Mouse (Mus musculus) neural tube, embryonic 14.5 days (tissue): ENCODE data around the gene Olfr462. TPM values are rescaled to one million over a fixed set of nuclear protein-coding genes. Genes with fewer than 3 reads are reported as not detected.

Experiments used
- ATAC-seq: fragments of 200-750 bp; cut with Nextera tagmentation; 2 replicates; pipeline ENCODE4 v1.8.0; 2017; ENCODE audit warnings: low read depth, mild to moderate bottlenecking, moderate TSS enrichment, moderate library complexity
- H3K27ac ChIP-seq: fragments of 300-500 bp; sonication (generic); 2 replicates; pipeline ENCODE4 v1.5.1; 2014; ENCODE audit warnings: low read depth, mild to moderate bottlenecking, control low read depth, low read length, moderate library complexity, mixed read lengths
- H3K27me3 ChIP-seq: fragments of 300-500 bp; sonication (generic); 2 replicates; pipeline ENCODE4 v1.6.1; 2014; ENCODE audit warnings: low read length; ENCODE audit not compliant: control insufficient read depth, insufficient read depth
- H3K36me3 ChIP-seq: fragments of 300-500 bp; sonication (generic); 2 replicates; pipeline ENCODE4 v1.6.1; 2014; ENCODE audit warnings: low read length, mixed read lengths; ENCODE audit not compliant: control insufficient read depth, insufficient read depth
- H3K4me1 ChIP-seq: fragments of 300-500 bp; sonication (generic); 2 replicates; pipeline ENCODE4 v1.6.1; 2014; ENCODE audit warnings: low read length; ENCODE audit not compliant: control insufficient read depth, insufficient read depth
- H3K4me2 ChIP-seq: fragments of 300-500 bp; sonication (generic); 2 replicates; pipeline ENCODE4 v1.6.1; 2014; ENCODE audit warnings: mild to moderate bottlenecking, low read depth, low read length, control low read depth
- H3K4me3 ChIP-seq: fragments of 300-500 bp; sonication (generic); 2 replicates; pipeline ENCODE4 v1.5.1; 2014; ENCODE audit warnings: low read depth, low read length, control low read depth, mixed read lengths
- H3K9ac ChIP-seq: fragments of 300-500 bp; sonication (generic); replicated peaks from 2 replicates; pipeline ENCODE4 v1.6.1; 2014; ENCODE audit warnings: low read depth, mild to moderate bottlenecking, control low read depth, low read length, mixed read lengths
- H3K9me3 ChIP-seq: fragments of 300-500 bp; sonication (generic); 2 replicates; pipeline ENCODE4 v1.6.1; 2016; ENCODE audit warnings: low read length; ENCODE audit not compliant: control insufficient read depth
- WGBS: fragments of 180-500 bp; shearing (Covaris S2); extraction: QIAGEN DNeasy Blood & Tissue Kit; methylation state at CpG from one replicate; pipeline ENCODE4 v1.1.7; 2014; 5-methylcytosine and 5-hydroxymethylcytosine counted together
- polyA plus RNA-seq: library from polyadenylated mRNA; unstranded; fragments of >200 nt; fragmentation: Nextera tagmentation; extraction: Ambion mirVana; gene quantifications from 2 replicates; pipeline ENCODE4 v1.2.1, GENCODE M21; 2014

Olfr462 gene
- polyA plus RNA-seq, 1 experiment from 2014 or later: not detected

DNA sequence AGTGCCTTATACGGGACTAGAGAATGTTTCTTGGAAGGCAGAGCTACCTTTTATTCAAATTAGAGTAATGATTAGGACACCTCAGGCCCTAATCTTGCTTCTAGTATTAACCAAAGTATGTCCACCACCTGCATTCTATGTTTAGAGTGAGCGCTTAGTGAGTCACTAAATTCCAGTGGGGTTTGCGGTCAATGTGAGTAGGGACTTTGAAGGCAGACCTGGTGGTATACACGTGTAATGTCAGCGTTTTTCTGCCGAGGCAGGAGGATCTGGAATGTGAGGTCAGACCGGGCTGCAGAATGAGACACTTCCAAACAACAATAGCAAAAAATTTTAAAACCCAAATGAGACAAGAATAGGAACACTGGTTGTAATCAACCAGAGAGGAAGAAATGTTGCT is 37.5 kb downstream of the Olfr462 start:
- Histone ChIP-seq H3K4me3 (no peak overlapping the region), H3K9me3 (no peaks in the 10 kb centered on the region), H3K36me3 (0 out of 2 replicates have a peak, but pooled peaks cover 7% of the 10 kb centered on the region), H3K4me2 (no peak overlapping the region), H3K9ac (no peak overlapping the region), H3K4me1 (0 out of 2 replicates have a peak, but pooled peaks cover 3% of the 10 kb centered on the region), H3K27ac (no peak overlapping the region), H3K27me3 (no peaks in the 10 kb centered on the region)
- 96% methylated on average over 7 of the region's 7 CpGs for WGBS
- no peak for ATAC-seq

DNA sequence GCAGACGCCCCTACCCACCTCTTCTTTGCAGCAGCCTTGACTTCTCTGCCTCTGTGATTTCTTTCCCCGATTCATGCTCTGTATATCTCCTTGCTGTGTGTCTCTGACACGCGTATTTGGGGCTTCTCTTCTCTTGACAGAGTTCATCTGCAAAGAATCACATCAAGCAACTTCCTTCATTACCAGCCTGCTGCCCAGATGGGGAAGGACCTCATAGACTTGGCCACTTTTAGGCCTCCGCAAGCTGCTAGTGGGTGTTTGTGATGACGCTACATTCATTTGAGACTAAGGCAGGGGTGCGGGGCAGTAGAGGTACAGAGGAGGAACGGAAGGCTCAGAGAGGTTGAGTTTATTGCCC is 38.5 kb downstream of the Olfr462 start:
- no peaks in the 10 kb centered on the region for H3K9me3 ChIP-seq
- H3K4me3 ChIP-seq: peak overlapping the region; percentile 51
- peak; percentile 25; the same call in 1 of the 2 replicates for ATAC-seq
- no peaks in the 10 kb centered on the region for H3K27me3 ChIP-seq
- 0 out of 2 replicates have a peak, but pooled peaks cover 7% of the 10 kb centered on the region for H3K36me3 ChIP-seq
- H3K4me2 ChIP-seq: peak overlapping the region; percentile 63
- peak overlapping the region; percentile 43 for H3K9ac ChIP-seq
- H3K27ac ChIP-seq: peak overlapping the region; percentile 41; the same call in 1 of the 2 replicates
- 0 out of 2 replicates have a peak, but pooled peaks cover 3% of the 10 kb centered on the region for H3K4me1 ChIP-seq
- 29% methylated on average over 8 of the region's 8 CpGs for WGBS

DNA sequence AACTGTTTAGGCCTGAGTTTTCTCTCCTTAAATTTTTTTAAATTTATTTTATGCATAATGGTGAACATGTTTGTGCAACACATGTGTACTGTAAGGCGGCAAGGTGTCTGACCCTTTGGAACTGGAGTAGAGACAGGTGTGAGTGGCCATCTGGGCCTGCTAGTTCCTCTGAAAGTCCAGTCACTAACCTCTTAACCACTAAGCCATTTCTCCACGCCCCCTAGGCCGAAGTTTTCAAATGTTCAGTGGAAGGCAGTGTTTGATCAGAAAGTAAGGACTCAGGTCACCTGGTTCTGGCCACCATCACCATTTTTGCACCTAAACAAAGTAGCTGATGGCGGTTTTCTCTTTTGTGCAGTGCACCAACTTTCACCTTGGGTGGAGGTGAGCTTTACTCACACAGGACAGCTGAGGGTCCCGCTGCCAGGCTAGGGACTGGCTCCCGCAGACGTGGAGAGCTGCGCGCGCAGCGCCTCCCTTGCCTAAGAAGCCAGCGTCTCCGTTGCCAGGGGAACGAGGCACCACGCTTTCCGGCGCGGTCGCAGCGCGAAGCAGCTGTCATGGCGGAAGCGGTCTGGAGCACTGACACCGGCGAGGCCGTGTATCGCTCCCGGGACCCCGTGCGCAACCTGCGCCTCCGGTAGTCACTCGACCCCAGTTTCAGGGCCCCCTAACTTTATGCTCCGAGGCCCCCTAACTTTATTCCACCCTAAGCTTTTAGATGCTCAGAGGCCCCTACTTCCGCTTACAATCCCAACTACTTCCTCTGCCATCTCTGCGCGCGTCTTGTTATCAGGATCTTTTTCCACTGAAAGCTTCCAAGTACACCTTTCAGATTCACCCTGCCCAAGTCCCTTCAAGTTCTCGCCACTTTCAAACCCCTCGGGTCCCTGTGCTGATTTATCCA is 39.1 kb downstream of the Olfr462 start, which contains the start of gene Mks1:
TSS of gene Mks1 (plus strand) at position 526 of the 907 bp plus-strand sequence.
- peak within 1 kb of the TSS; percentile 51 for H3K4me3 ChIP-seq
- no peaks in the 10 kb centered on the region for H3K9me3 ChIP-seq
- H3K9ac ChIP-seq: peak within 1 kb of the TSS; percentile 43
- 0 out of 2 replicates have a peak, but pooled peaks cover 3% of the 10 kb centered on the region for H3K4me1 ChIP-seq
- WGBS: 5% methylated on average over 40 of the region's 40 CpGs
- no peaks in the 10 kb centered on the region for H3K27me3 ChIP-seq
- ATAC-seq: peak; percentile 98
- H3K36me3 ChIP-seq: 0 out of 2 replicates have a peak, but pooled peaks cover 2% of the 10 kb centered on the region
- H3K27ac ChIP-seq: peak within 1 kb of the TSS; percentile 41; the same call in 1 of the 2 replicates
- H3K4me2 ChIP-seq: peak within 1 kb of the TSS; percentile 63

DNA sequence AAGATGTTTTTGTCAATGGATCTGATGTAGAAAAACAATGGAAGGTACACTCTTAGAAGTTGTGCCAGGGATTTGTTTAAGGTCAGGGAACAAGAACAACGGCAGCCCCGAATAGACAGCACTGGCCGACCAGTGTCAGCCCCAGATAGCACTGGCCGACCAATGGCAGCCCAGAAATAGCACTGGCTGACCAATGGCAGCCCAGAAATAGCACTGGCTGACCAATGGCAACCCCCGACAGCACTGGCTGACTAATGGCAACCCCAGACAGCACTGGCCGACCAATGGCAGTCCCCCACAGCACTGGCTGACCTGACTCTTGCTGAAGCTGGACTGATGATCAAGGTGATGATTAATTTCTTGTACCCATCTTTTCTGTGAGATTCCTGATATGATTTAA is 44.2 kb downstream of the Olfr462 start:
- no peak for ATAC-seq
- H3K4me2 ChIP-seq: no peak overlapping the region
- H3K36me3 ChIP-seq: no peaks in the 10 kb centered on the region
- H3K4me3 ChIP-seq: no peak overlapping the region
- H3K9me3 ChIP-seq: no peaks in the 10 kb centered on the region
- H3K4me1 ChIP-seq: no peaks in the 10 kb centered on the region
- no peak overlapping the region for H3K9ac ChIP-seq
- WGBS: 70% methylated on average over 6 of the region's 6 CpGs
- no peak overlapping the region for H3K27ac ChIP-seq
- no peaks in the 10 kb centered on the region for H3K27me3 ChIP-seq

DNA sequence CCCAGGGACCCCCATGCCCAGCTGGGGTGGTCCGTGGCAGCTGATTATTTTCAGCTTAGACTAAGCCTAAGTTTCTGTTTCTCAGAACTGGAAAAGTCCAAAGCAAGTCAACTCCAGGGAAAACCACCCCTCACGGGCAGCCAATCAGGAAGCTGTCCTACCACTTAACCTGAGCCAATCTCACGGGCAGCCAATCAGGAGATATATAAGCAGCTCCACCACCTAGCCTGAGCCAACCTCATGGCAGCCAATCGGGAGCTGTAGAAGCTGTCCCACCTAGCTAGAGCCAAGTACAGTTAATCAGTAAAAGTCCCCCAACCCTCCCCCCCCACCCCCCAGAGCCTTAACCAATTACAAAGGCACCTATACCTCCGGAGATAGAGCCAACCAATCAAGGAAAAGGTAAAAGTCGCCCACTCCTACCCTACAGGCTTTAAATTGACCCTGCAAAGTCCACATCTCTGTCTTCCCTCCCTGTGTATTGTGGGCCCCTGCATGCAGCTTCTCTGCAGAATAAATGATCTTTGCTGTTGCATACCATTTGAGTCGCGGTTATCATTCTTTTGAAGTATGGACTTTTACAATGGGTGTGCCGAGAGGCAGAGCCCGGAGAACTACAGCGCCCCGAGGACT is 45.0 kb downstream of the Olfr462 start:
- 84% methylated on average over 12 of the region's 12 CpGs for WGBS
- no peak overlapping the region for H3K4me3 ChIP-seq

DNA sequence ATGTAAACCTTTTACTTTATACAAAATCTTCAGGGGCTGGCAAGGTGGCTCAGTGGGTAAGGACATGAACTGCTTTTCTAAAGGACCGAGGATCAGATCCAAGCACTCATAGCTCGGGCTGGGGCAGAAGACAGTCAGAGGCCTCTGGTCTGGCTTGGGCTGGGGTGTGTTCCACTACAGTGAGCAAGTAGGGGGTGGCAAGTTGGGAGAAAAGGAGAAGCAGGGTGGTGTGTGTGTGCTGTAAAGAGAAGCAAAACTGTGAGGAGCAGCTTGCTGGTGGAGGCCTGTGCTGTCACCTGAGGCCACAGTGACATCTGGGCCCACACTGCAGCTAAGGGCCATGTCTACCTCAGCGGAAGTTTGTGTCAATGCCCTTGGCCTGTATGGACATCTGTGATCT is 50.6 kb downstream of the Olfr462 start:
- no peak overlapping the region for H3K4me2 ChIP-seq
- H3K36me3 ChIP-seq: no peaks in the 10 kb centered on the region
- H3K9ac ChIP-seq: no peak overlapping the region
- no peak overlapping the region for H3K4me3 ChIP-seq
- ATAC-seq: no peak
- H3K4me1 ChIP-seq: no peaks in the 10 kb centered on the region
- no peaks in the 10 kb centered on the region for H3K9me3 ChIP-seq
- H3K27me3 ChIP-seq: no peaks in the 10 kb centered on the region
- H3K27ac ChIP-seq: no peak overlapping the region
- WGBS: 84% methylated on average over 3 of the region's 3 CpGs

More for the DNA sequence above, 45.0 kb downstream of the Olfr462 start:
- Histone ChIP-seq H3K4me1 (no peaks in the 10 kb centered on the region), H3K4me2 (no peak overlapping the region), H3K9ac (no peak overlapping the region), H3K9me3 (no peaks in the 10 kb centered on the region), H3K27me3 (no peaks in the 10 kb centered on the region), H3K27ac (no peak overlapping the region), H3K36me3 (no peaks in the 10 kb centered on the region)
- no peak for ATAC-seq

DNA sequence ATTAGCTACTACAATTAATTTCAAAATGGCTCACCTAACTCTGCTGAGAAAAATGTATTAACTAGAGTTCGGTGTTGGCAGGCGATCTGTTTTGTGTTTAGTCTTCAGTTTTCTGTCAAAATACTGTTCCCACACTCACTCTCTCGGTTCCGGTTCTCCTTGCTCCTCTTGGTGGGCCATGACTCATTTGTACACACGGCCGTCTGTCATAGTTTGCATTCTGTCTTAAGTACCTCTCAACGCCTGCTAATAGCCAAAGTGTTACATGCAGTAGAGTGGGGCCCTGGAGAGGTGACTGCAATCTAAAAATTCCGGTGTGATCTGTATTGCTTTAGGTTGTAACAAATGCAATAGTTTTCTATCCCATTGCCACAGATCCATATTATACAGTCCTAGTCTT is 51.4 kb downstream of the Olfr462 start:
- no peak overlapping the region for H3K9ac ChIP-seq
- no peaks in the 10 kb centered on the region for H3K27me3 ChIP-seq
- no peaks in the 10 kb centered on the region for H3K36me3 ChIP-seq
- H3K9me3 ChIP-seq: no peaks in the 10 kb centered on the region
- WGBS: 92% methylated on average over 8 of the region's 8 CpGs
- no peak overlapping the region for H3K4me3 ChIP-seq
- no peak overlapping the region for H3K4me2 ChIP-seq
- ATAC-seq: no peak
- H3K4me1 ChIP-seq: no peaks in the 10 kb centered on the region
- no peak overlapping the region for H3K27ac ChIP-seq
